Mouse (Mus musculus) T-helper 17 cell (primary cell): Measurements from ENCODE around the gene Fli1.

Source experiments
- in situ Hi-C, 2 experiments: fragments of 300-600 bp; cut with MboI, MseI; formaldehyde crosslinking; loops; 1 replicate in 1 of 2; 2 replicates in 1 of 2; pipeline ENCODE4 v1.15.1; 2025; ENCODE audit warnings: high pct_unique_total_duplicates in 2 of 2

Fli1 gene

GRCm38 (mm10) chr9:32425321-32425720 is 117.3 kb downstream of the Fli1 start:
- in situ Hi-C loops = no loop called here

GRCm38 (mm10) chr9:32420711-32421110 is 122.0 kb downstream of the Fli1 start:
- in situ Hi-C loops = no loop called here

- in situ Hi-C loops = loop anchor here in 1 of 2 experiments (10.0 kb wide), 1 partner anchor 127 kb away; the partner anchor contains the start of gene Fli1
Measured at GRCm38 (mm10) chr9:32417466-32418116, 125.1 kb downstream of the Fli1 start.

- in situ Hi-C loops = loop anchor here in 1 of 2 experiments (10.0 kb wide), 1 partner anchor 129 kb away; the partner anchor contains the start of gene Fli1
Measured at GRCm38 (mm10) chr9:32415952-32416351, 126.7 kb downstream of the Fli1 start.

- in situ Hi-C loops = loop anchor here in 1 of 2 experiments (10.0 kb wide), 1 partner anchor 130 kb away; the partner anchor contains the start of gene Fli1
Measured at GRCm38 (mm10) chr9:32414956-32415355, 127.7 kb downstream of the Fli1 start.

- in situ Hi-C loops = loop anchor here in 1 of 2 experiments (10.0 kb wide), 1 partner anchor 132 kb away; the partner anchor contains the start of gene Fli1
Measured at GRCm38 (mm10) chr9:32412836-32413580, 129.7 kb downstream of the Fli1 start.

- in situ Hi-C loops = loop anchor here in 1 of 2 experiments (10.0 kb wide), 1 partner anchor 133 kb away; the partner anchor contains the start of gene Fli1
Measured at GRCm38 (mm10) chr9:32411507-32411906, 131.2 kb downstream of the Fli1 start.

- in situ Hi-C loops = loop anchor here in 1 of 2 experiments (10.0 kb wide), 1 partner anchor 134 kb away; the partner anchor contains the start of gene Fli1
Measured at GRCm38 (mm10) chr9:32410671-32411070, 132.0 kb downstream of the Fli1 start.

- in situ Hi-C loops = loop anchor here (5.0 to 10.0 kb wide), 4 partner anchors 683 to 838 kb away; no protein-coding TSS in a partner anchor
Measured at GRCm38 (mm10) chr9:32409060-32409961, 133.3 kb downstream of the Fli1 start.

GRCm38 (mm10) chr9:32408730-32409059 is 134.0 kb downstream of the Fli1 start:
- in situ Hi-C loops = loop anchor here (5.0 to 10.0 kb wide), 4 partner anchors 684 to 839 kb away; no protein-coding TSS in a partner anchor

GRCm38 (mm10) chr9:32405191-32405925 is 137.3 kb downstream of the Fli1 start:
- in situ Hi-C loops = loop anchor here (5.0 to 10.0 kb wide), 4 partner anchors 687 to 842 kb away; no protein-coding TSS in a partner anchor

GRCm38 (mm10) chr9:32400662-32401161 is 141.9 kb downstream of the Fli1 start:
- in situ Hi-C loops = loop anchor here in 1 of 2 experiments (10.0 kb wide), 1 partner anchor 694 kb away; no protein-coding TSS in a partner anchor

- in situ Hi-C loops = loop anchor here in 1 of 2 experiments (10.0 kb wide), 1 partner anchor 695 kb away; no protein-coding TSS in a partner anchor
Measured at GRCm38 (mm10) chr9:32400212-32400611, 142.4 kb downstream of the Fli1 start.

- in situ Hi-C loops = no loop called here
Measured at GRCm38 (mm10) chr9:32394761-32395161, 147.9 kb downstream of the Fli1 start.

GRCm38 (mm10) chr9:32392716-32393115 is 149.9 kb downstream of the Fli1 start:
- in situ Hi-C loops = no loop called here

GRCm38 (mm10) chr9:32391701-32392100 is 151.0 kb downstream of the Fli1 start:
- in situ Hi-C loops = no loop called here

GRCm38 (mm10) chr9:32391092-32391491 is 151.6 kb downstream of the Fli1 start:
- in situ Hi-C loops = no loop called here

GRCm38 (mm10) chr9:32388120-32388519 is 154.5 kb downstream of the Fli1 start:
- in situ Hi-C loops = no loop called here

- in situ Hi-C loops = no loop called here
Measured at GRCm38 (mm10) chr9:32384906-32385305, 157.8 kb downstream of the Fli1 start.
